Mouse (Mus musculus) neural tube, embryonic 11.5 days (tissue): Measurements from ENCODE around the gene Gm21762. TPM values are rescaled to one million over a fixed set of nuclear protein-coding genes. Genes with fewer than 3 reads are reported as not detected.
"Not testable (repeated sequence)": the region's sequence is repeated elsewhere in the genome, so short reads cannot be mapped to it uniquely, and the experiment has no call there.

Experiments
- ATAC-seq: fragments of 200-750 bp; cut with Nextera tagmentation; 2 replicates; pipeline ENCODE4 v1.8.0; 2017; ENCODE audit warnings: moderate number of reproducible peaks, mild to moderate bottlenecking, moderate TSS enrichment, moderate library complexity; ENCODE audit not compliant: insufficient read depth, low FRiP score, low TSS enrichment
- DNase-seq: peaks from one replicate; pipeline ENCODE4 v3.0.0-alpha.2; 2015; ENCODE audit warnings: low spot score
- H3K27ac ChIP-seq: fragments of 300-500 bp; sonication (generic); 2 replicates; pipeline ENCODE4 v1.5.1; 2014; ENCODE audit warnings: low read depth, mild to moderate bottlenecking, low read length
- H3K27me3 ChIP-seq: fragments of 300-500 bp; sonication (generic); 2 replicates; pipeline ENCODE4 v1.6.1; 2014; ENCODE audit warnings: mild to moderate bottlenecking, low read length, mixed read lengths; ENCODE audit not compliant: control insufficient read depth, insufficient read depth
- H3K36me3 ChIP-seq: fragments of 300-500 bp; sonication (generic); 2 replicates; pipeline ENCODE4 v1.6.1; 2014; ENCODE audit warnings: mild to moderate bottlenecking, low read length, moderate library complexity, mixed read lengths; ENCODE audit not compliant: control insufficient read depth, insufficient read depth
- H3K4me1 ChIP-seq: fragments of 300-500 bp; sonication (generic); 2 replicates; pipeline ENCODE4 v1.6.1; 2014; ENCODE audit warnings: low read length, mixed read lengths; ENCODE audit not compliant: control insufficient read depth, insufficient read depth
- H3K4me2 ChIP-seq: fragments of 300-500 bp; sonication (generic); 2 replicates; pipeline ENCODE4 v1.6.1; 2014; ENCODE audit warnings: low read depth, mild to moderate bottlenecking, moderate library complexity
- H3K4me3 ChIP-seq: fragments of 300-500 bp; sonication (generic); 2 replicates; pipeline ENCODE4 v1.5.1; 2014; ENCODE audit warnings: low read depth, low read length
- H3K9ac ChIP-seq: fragments of 300-500 bp; sonication (generic); 2 replicates; pipeline ENCODE4 v1.6.1; 2014; ENCODE audit warnings: mild to moderate bottlenecking, low read length
- H3K9me3 ChIP-seq: fragments of 300-500 bp; sonication (generic); 2 replicates; pipeline ENCODE4 v1.6.1; 2016; ENCODE audit warnings: low read length; ENCODE audit not compliant: control insufficient read depth
- WGBS: fragments of 180-500 bp; shearing (Covaris S2); extraction: QIAGEN DNeasy Blood & Tissue Kit; methylation state at CpG from one replicate; pipeline ENCODE4 v1.1.7; 2014; 5-methylcytosine and 5-hydroxymethylcytosine counted together
- polyA plus RNA-seq: library from polyadenylated mRNA; unstranded; fragments of >200 nt; fragmentation: Nextera tagmentation; extraction: Ambion mirVana; gene quantifications from 2 replicates; pipeline ENCODE4 v1.2.1, GENCODE M21; 2014

The Gm21762 gene
- polyA plus RNA-seq, 1 experiment from 2014 or later = not detected

DNA sequence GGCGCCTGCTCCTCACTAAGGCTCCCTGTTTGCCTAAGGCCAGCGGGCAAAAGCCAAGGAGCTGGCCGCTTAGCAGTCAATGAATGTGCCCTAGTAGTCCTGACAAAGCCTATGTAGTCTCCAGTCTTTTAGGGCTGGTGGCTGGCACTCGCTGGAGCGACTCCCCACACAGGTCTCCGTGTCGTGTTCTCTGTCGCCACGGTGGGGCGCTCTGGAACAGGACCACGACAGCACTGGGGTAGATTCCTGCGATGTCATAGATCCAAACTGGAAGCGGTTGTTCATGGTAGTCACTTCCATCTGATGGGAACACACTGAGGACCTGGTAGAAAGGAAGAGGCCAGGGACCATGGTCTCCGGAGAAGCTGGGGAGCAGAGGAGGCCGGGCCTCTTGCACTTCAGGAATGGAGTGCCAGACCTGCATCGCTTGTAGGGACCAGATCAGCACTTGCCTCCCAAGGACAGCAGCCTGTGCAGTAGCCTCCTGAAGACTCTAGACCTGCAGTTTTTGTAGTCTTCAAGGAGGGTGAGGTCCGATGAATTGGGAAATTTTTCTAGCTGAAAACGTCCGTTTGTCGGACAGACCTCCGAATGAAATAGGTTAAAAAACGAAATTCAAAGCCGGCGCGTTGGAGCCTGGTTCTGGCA lies 7.4 kb upstream of the Gm21762 start:
- H3K27ac ChIP-seq, H3K9me3 ChIP-seq, H3K36me3 ChIP-seq, H3K4me1 ChIP-seq, DNase-seq, ATAC-seq, H3K9ac ChIP-seq, H3K4me2 ChIP-seq, H3K4me3 ChIP-seq, H3K27me3 ChIP-seq: not testable (repeated sequence)
- whole genome bisulfite sequencing = 96% methylated on average over 16 of the region's 25 CpGs

DNA sequence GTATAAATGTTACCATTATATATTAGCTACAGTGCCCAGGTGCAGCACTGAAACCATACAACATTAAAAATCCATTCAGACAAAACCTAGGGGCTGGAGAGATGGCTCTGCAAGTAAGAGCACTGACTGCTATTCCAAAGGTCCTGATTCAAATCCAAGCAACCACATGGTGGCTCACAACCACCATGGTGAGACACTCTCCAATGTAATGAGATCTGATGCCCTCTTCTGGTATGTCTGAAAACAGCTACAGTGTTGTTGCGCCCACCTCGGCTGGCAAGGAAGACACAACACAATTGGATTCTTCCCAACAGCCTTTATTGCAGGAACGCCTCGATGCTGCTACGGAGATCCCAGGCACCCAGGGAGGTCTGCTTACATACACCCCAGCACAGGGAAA lies 5.2 kb upstream of the Gm21762 start:
- not testable (repeated sequence) for H3K4me3 ChIP-seq, DNase-seq, ATAC-seq

DNA sequence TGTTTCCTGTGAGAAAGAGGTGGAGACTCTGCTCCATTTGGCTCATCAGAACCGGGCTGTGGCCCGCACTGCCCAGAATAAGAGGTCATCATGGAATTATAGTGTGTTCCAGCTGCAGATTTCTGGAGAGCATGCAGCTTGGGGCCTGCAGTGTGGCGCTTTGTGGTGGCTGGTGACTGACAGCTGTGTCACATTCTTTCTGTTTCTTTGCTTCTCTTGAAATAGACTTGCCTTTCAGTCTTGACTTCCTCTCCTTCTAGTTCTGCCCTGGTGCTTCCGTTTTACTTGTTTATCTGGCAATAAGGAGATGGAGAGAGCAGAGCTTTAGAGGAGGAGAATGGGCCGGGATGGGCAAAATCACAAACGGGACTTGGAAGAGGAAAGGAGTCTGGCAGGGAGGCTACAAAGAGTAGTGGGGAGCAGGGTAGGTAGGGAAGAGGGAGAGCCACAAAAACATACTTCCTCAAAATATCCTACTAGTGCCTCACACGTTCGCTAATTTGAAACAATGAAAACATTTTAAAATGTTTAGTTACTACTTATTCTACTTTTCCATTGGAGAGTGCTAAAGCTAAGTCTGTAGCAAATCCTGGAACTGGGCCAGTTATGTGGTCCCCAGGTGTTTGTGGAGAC lies 19.4 kb downstream of the Gm21762 start:
- H3K4me3 ChIP-seq, H3K27ac ChIP-seq, H3K9me3 ChIP-seq, H3K9ac ChIP-seq, H3K4me1 ChIP-seq, H3K36me3 ChIP-seq, ATAC-seq, H3K4me2 ChIP-seq, DNase-seq, H3K27me3 ChIP-seq: not testable (repeated sequence)
- WGBS = 80% methylated on average over 6 of the region's 8 CpGs

More for the DNA sequence above, 5.2 kb upstream of the Gm21762 start:
- not testable (repeated sequence) for H3K27me3 ChIP-seq, H3K4me1 ChIP-seq, H3K27ac ChIP-seq, H3K9me3 ChIP-seq, H3K36me3 ChIP-seq, H3K9ac ChIP-seq, H3K4me2 ChIP-seq
- WGBS = 71% methylated on average over 5 of the region's 5 CpGs

DNA sequence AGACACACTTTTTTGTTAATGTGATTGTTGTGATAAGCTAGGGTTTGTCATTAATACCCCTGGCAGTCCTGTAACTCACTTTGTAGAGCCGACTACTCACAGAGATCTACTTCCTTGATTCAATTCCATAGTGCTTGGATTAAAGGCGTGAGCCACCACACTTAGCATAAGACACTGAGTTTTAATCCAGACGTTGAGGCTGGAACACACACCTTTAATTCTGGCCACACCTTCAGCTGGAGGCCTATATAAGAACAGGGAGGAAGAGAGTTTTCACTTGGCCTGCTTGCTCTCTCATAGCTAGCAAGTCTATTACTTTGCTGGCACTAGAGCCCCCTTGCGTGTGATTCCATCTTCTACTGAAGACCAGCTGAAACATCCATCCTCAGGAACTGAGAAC lies 43.6 kb downstream of the Gm21762 start, which contains the start of gene Gm21818:
Gene Gm21818 (plus strand): TSS at position 301 of the 400 bp plus-strand sequence.
- H3K4me3 ChIP-seq, ATAC-seq, H3K9me3 ChIP-seq, H3K4me2 ChIP-seq, H3K9ac ChIP-seq, H3K4me1 ChIP-seq, H3K36me3 ChIP-seq, DNase-seq, H3K27ac ChIP-seq, H3K27me3 ChIP-seq: not testable (repeated sequence)
- WGBS = 79% methylated on average over 4 of the region's 4 CpGs

DNA sequence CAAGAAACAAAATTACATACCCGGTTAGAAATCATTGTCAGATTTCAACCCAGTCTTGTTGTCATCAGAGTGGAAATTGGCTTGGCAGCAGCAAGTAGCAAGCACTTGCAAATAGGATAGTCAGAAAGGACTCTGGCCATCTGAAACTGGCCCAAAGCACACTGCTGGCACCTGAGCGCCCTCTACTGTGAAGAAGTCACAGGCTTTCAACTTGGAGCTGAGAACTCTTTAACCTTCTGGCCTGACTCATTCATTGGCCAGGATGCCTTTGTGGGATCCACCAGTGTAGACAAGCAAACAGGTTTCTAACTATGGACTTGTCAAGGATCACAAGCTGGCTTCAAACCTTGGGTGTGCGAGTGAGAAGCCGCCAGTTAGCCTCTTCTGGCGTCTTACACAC lies 47.4 kb downstream of the Gm21762 start:
- not testable (repeated sequence) for ATAC-seq, H3K4me1 ChIP-seq, H3K27me3 ChIP-seq, DNase-seq, H3K36me3 ChIP-seq, H3K4me2 ChIP-seq, H3K4me3 ChIP-seq, H3K27ac ChIP-seq, H3K9me3 ChIP-seq, H3K9ac ChIP-seq
- WGBS = 55% methylated on average over 5 of the region's 5 CpGs

Other genes with a start within 250 kb of the Gm21762 start
- not detected in 2 replicates for gene Gm36079, start 188.9 kb downstream of the Gm21762 start, polyA plus RNA-seq
- not detected in 2 replicates for gene Gm21188, start 163.8 kb downstream of the Gm21762 start, polyA plus RNA-seq
- not detected in 2 replicates for gene Gm20767, start 75.7 kb downstream of the Gm21762 start, polyA plus RNA-seq
- gene Gm21818, start 43.5 kb downstream of the Gm21762 start, polyA plus RNA-seq = not detected in 2 replicates
- not detected in 2 replicates for gene Gm21731, start 23.2 kb upstream of the Gm21762 start, polyA plus RNA-seq
- gene AF067061, start 47.2 kb upstream of the Gm21762 start, polyA plus RNA-seq = not detected in 2 replicates
- not detected in 2 replicates for gene BC147527, start 84.4 kb upstream of the Gm21762 start, polyA plus RNA-seq
- gene Tcstv3, start 100.9 kb upstream of the Gm21762 start, polyA plus RNA-seq = not detected in 2 replicates